Mouse (Mus musculus) cerebellum, adult 2 months (tissue): ENCODE results near the gene Amh. TPM values are rescaled to one million over a fixed set of nuclear protein-coding genes. Genes with fewer than 3 reads are reported as not detected.
A peak's percentile ranks its signal among the peaks of the same experiment; 100 is the strongest.

Source experiments
- DNase-seq, 2 experiments: peaks; one replicate each; pipeline ENCODE4 v3.0.0; 2021
- H3K27ac ChIP-seq: fragments of 200-500 bp; 2 replicates; pipeline ENCODE4 v1.5.1; 2012; ENCODE audit warnings: low read length, control low read depth, inconsistent platforms; ENCODE audit not compliant: insufficient read depth
- H3K27me3 ChIP-seq: fragments of 200-500 bp; 2 replicates; pipeline ENCODE4 v1.6.1; 2012; ENCODE audit warnings: inconsistent platforms, mild to moderate bottlenecking, low read length, moderate library complexity; ENCODE audit not compliant: control insufficient read depth, insufficient read depth
- H3K4me1 ChIP-seq: fragments of 200-500 bp; 2 replicates; pipeline ENCODE4 v1.6.1; 2011; ENCODE audit warnings: low read length; ENCODE audit not compliant: control insufficient read depth, insufficient read depth
- H3K4me3 ChIP-seq: fragments of 200-500 bp; replicated peaks from 2 replicates; pipeline ENCODE3; 2011; ENCODE audit warnings: mild to moderate bottlenecking, low read depth, low read length, control low read depth; ENCODE audit not compliant: insufficient read depth
- CTCF ChIP-seq: fragments of 200-500 bp; IDR thresholded peaks from 2 replicates; pipeline ENCODE4 v1.5.1; 2011; ENCODE audit warnings: low read depth, mild to moderate bottlenecking, control low read depth, low read length, moderate library complexity, borderline replicate concordance; ENCODE audit not compliant: insufficient read depth
- POLR2A ChIP-seq: fragments of 200-500 bp; IDR thresholded peaks from 2 replicates; pipeline ENCODE4 v1.6.1; 2011; ENCODE audit warnings: low read length, control low read depth, borderline replicate concordance; ENCODE audit not compliant: insufficient read depth
- WGBS: fragments of 180-500 bp; shearing (Covaris S2); methylation state at CpG from one replicate; pipeline ENCODE4 v1.1.7; 2018; 5-methylcytosine and 5-hydroxymethylcytosine counted together
- polyA plus RNA-seq: library from polyadenylated mRNA; depleted of rRNA; stranded (reverse); fragments of >200 nt; gene quantifications from 2 replicates; pipeline ENCODE4 v1.2.3, GENCODE M21; 2012; rRNA removed

The Amh gene
- polyA plus RNA-seq, 1 experiment = 3.0 TPM

GRCm38 (mm10) chr10:80848571-80848970 lies 43.5 kb downstream of the Amh start:
- 23% methylated on average over 10 of the region's 10 CpGs for WGBS
- Histone ChIP-seq H3K4me3 (no peak overlapping the region), H3K27me3 (no peaks in the 10 kb centered on the region), H3K27ac (no peak overlapping the region), H3K4me1 (peaks cover 14% of the 10 kb centered on the region)
- no peak for DNase-seq
- no peak for TF ChIP-seq CTCF
- no peak for TF ChIP-seq POLR2A

GRCm38 (mm10) chr10:80854913-80855748 lies 50.1 kb downstream of the Amh start, which contains the start of the genes Lsm7 and Sppl2b:
Gene Lsm7 (minus strand): TSS chr10:80855209.
Gene Sppl2b (plus strand): TSS chr10:80855275.
- H3K27me3 ChIP-seq = no peaks in the 10 kb centered on the region
- TF ChIP-seq CTCF = no peak
- peak; percentile 86 for TF ChIP-seq POLR2A
- peak; percentile 96 to 99 for DNase-seq
- peak within 1 kb of the TSS; percentile 95 for H3K4me3 ChIP-seq
- peak within 1 kb of the TSS; percentile 31 for H3K27ac ChIP-seq
- peaks cover 27% of the 10 kb centered on the region for H3K4me1 ChIP-seq
- WGBS = under 1% methylated on average over 80 of the region's 81 CpGs

GRCm38 (mm10) chr10:80855749-80856073 lies 50.7 kb downstream of the Amh start:
- TF ChIP-seq POLR2A (no peak), CTCF (no peak)
- H3K4me1 ChIP-seq = peaks cover 27% of the 10 kb centered on the region
- peak overlapping the region; percentile 31 for H3K27ac ChIP-seq
- WGBS = 2% methylated on average over 11 of the region's 11 CpGs
- H3K27me3 ChIP-seq = no peaks in the 10 kb centered on the region
- peak; percentile 76 to 81 for DNase-seq
- H3K4me3 ChIP-seq = peak overlapping the region; percentile 95

GRCm38 (mm10) chr10:80856267-80856666 lies 51.2 kb downstream of the Amh start:
- 25% methylated on average over 3 of the region's 3 CpGs for WGBS
- Histone ChIP-seq H3K4me1 (peaks cover 27% of the 10 kb centered on the region), H3K4me3 (peak overlapping the region; percentile 95), H3K27me3 (no peaks in the 10 kb centered on the region), H3K27ac (no peak overlapping the region)
- no peak for DNase-seq
- TF ChIP-seq POLR2A (no peak), CTCF (no peak)

GRCm38 (mm10) chr10:80856908-80857307 lies 51.9 kb downstream of the Amh start:
- DNase-seq = no peak
- peak overlapping the region; percentile 35; the same call in 1 of the 2 replicates for H3K27ac ChIP-seq
- peaks cover 27% of the 10 kb centered on the region for H3K4me1 ChIP-seq
- peak overlapping the region; percentile 1 for H3K4me3 ChIP-seq
- no peaks in the 10 kb centered on the region for H3K27me3 ChIP-seq
- TF ChIP-seq POLR2A (no peak), CTCF (no peak)
- WGBS = 74% methylated on average over 5 of the region's 5 CpGs

Other genes with a start within 250 kb of the Amh start
- 44.4 and 47.5 TPM in 2 replicates for gene Rexo1, start 243.7 kb upstream of the Amh start, polyA plus RNA-seq
- 9.5 and 10.6 TPM in 2 replicates for gene Klf16, start 227.9 kb upstream of the Amh start, polyA plus RNA-seq
- gene Abhd17a, start 214.9 kb upstream of the Amh start, polyA plus RNA-seq = 230 and 232 TPM in 2 replicates
- gene Scamp4, start 202.4 kb upstream of the Amh start, polyA plus RNA-seq = 57.9 and 62.0 TPM in 2 replicates
- 7.0 and 7.5 TPM in 2 replicates for gene Adat3, start 202.4 kb upstream of the Amh start, polyA plus RNA-seq
- 3.5 and 4.2 TPM in 2 replicates for gene Gm49322, start 199.2 kb upstream of the Amh start, polyA plus RNA-seq
- gene Csnk1g2, start 182.4 kb upstream of the Amh start, polyA plus RNA-seq = 208 and 218 TPM in 2 replicates
- gene Btbd2, start 148.2 kb upstream of the Amh start, polyA plus RNA-seq = 106 and 108 TPM in 2 replicates
- gene Mknk2, start 127.1 kb upstream of the Amh start, polyA plus RNA-seq = 59.3 and 64.4 TPM in 2 replicates
- gene Mob3a, start 103.3 kb upstream of the Amh start, polyA plus RNA-seq = 12.6 and 14.2 TPM in 2 replicates
- gene Izumo4, start 103.1 kb upstream of the Amh start, polyA plus RNA-seq = 112 and 117 TPM in 2 replicates
- gene Ap3d1, start 63.0 kb upstream of the Amh start, polyA plus RNA-seq = 175 and 189 TPM in 2 replicates
- gene Dot1l, start 50.0 kb upstream of the Amh start, polyA plus RNA-seq = 101 and 115 TPM in 2 replicates
- 52.0 and 66.4 TPM in 2 replicates for gene Sf3a2, start 7.0 kb upstream of the Amh start, polyA plus RNA-seq
- 106 and 122 TPM in 2 replicates for gene Plekhj1, start 6.6 kb upstream of the Amh start, polyA plus RNA-seq
- gene Jsrp1, start 8.3 kb downstream of the Amh start, polyA plus RNA-seq = 0.27 and 0.38 TPM in 2 replicates
- 776 and 779 TPM in 2 replicates for gene Oaz1, start 21.4 kb downstream of the Amh start, polyA plus RNA-seq
- 54.4 and 69.1 TPM in 2 replicates for gene Lingo3, start 38.8 kb downstream of the Amh start, polyA plus RNA-seq
- 213 and 215 TPM in 2 replicates for gene Lsm7, start 50.0 kb downstream of the Amh start, polyA plus RNA-seq
- gene Sppl2b, start 50.0 kb downstream of the Amh start, polyA plus RNA-seq = 123 and 132 TPM in 2 replicates
- gene Tmprss9, start 66.6 kb downstream of the Amh start, polyA plus RNA-seq = 0.41 and 0.74 TPM in 2 replicates
- 208 and 217 TPM in 2 replicates for gene Timm13, start 95.7 kb downstream of the Amh start, polyA plus RNA-seq
- gene Lmnb2, start 113.0 kb downstream of the Amh start, polyA plus RNA-seq = 39.0 and 42.8 TPM in 2 replicates
- 30.6 and 33.3 TPM in 2 replicates for gene Gadd45b, start 124.8 kb downstream of the Amh start, polyA plus RNA-seq
- 21.0 and 23.0 TPM in 2 replicates for gene Gng7, start 209.7 kb downstream of the Amh start, polyA plus RNA-seq
- gene Diras1, start 220.4 kb downstream of the Amh start, polyA plus RNA-seq = 126 and 136 TPM in 2 replicates
- gene Slc39a3, start 232.2 kb downstream of the Amh start, polyA plus RNA-seq = 75.2 and 77.0 TPM in 2 replicates